In the genomic region with DNA sequence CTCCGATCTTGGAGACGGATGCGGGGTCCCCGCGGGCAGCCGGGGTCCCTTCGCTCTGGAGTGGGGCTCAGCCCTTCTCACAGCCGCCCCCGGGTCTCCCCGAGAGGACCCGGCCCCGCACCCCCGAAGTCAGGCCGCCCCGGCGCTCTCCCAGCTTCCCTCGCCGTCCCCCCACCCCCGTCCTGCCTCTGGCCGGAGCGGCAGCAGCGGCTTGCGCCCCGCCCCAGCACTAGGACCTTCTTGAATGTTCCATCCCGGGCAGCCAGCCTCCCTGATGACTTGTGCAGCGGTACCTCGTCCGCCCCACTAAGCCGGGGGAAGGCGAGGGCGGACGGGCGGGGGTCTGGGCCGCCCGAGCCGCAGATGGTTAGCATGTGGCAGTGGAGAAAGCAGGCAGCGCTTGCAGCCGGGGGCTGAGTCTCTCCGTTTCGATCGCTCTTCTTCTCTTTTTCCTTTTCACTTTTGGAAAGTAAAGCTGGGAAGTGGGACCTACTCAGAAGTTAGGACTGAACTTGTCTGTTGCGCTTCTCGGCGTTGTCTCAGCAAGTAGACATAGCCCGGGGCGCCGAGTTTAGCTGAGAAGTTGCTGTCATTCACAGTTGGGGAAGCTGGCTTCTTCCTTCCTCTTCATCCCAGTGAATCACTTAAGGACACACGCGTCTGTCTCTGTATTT, we compare ENCODE assay signal across 1 mouse cellular context.
A peak's percentile ranks its signal among the peaks of the same experiment; 100 is the strongest.
TF ChIP-seq lines count a peak whose summit lies in the region.

No protein-coding gene starts in this region.

TF ChIP-seq in MEL, 35 proteins besides CTCF, POLR2A, EP300 and RAD21 (continued from another document):
- TF ChIP-seq CHD2 (IDR thresholded peaks at IDR 0.05; ENCODE audit: low read length) (no peak), SMC3 (IDR thresholded peaks at IDR 0.05; ENCODE audit: low read depth, low read length) (no peak), USF1 (IDR thresholded peaks at IDR 0.05; ENCODE audit: low read depth, low read length) (no peak), ETS1 (IDR thresholded peaks at IDR 0.05; ENCODE audit: low read depth, low read length) (no peak), ZC3H11A (IDR thresholded peaks at IDR 0.05; ENCODE audit: low read depth, low read length) (no peak), MAZ (IDR thresholded peaks at IDR 0.05; ENCODE audit: low read depth, low read length) (no peak), E2F4 (IDR thresholded peaks at IDR 0.05; ENCODE audit: borderline replicate concordance, low read depth, low read length) (no peak), ZKSCAN1 (IDR thresholded peaks at IDR 0.05; ENCODE audit: low read depth, low read length) (no peak), BHLHE40 (IDR thresholded peaks at IDR 0.05; ENCODE audit: borderline replicate concordance, low read depth, low read length) (no peak), ZMIZ1 (IDR thresholded peaks at IDR 0.05; ENCODE audit: low read depth, low read length) (no peak), POLR2AphosphoS2 (IDR thresholded peaks at IDR 0.05; ENCODE audit: low read length) (no peak), GABPA (IDR thresholded peaks at IDR 0.05; ENCODE audit: low read depth, low read length) (no peak), TAL1 (IDR thresholded peaks at IDR 0.05; ENCODE audit: low read length) (no peak), GATA1 (IDR thresholded peaks at IDR 0.05; ENCODE audit: low read depth, low read length) (no peak), NELFE (IDR thresholded peaks at IDR 0.05; ENCODE audit: low read depth, low read length) (no peak), NRF1 (IDR thresholded peaks at IDR 0.05; ENCODE audit: insufficient read depth, low read depth, low read length, poor library complexity, severe bottlenecking) (no peak), MYC (IDR thresholded peaks at IDR 0.05; ENCODE audit: low read depth, low read length) (0 out of 2 replicates have a peak, but pooled peaks have one; percentile 47), KAT2A (conservative IDR thresholded peaks at IDR 0.05; ENCODE audit: low read depth, low read length) (no peak)
